ENCODE assay signal across 27 mouse cellular contexts in the genomic region with DNA sequence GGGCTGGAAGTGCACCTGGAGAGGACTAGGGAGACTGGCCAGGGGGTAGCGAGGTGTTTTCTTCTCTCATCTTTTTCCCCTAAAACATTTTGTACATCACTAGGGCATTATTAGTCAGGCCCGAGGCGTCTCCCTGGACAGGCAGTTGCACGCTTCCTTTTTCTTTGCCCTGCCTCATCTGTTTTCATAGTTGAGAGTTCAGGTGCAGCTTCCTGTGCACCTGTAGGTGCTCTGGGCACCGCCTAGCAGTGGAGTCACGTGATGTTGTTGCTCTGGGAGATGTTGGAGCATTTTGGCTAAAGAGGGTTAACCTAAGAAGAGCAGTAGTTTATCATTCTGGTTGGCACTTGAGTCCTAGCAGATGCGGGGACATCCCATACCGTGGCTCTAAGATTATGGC.
"Had no signal": no experiment of that assay in that cellular context is flagged by ENCODE, and none has a peak within 500 bp of the region (broad histone marks: within the 10 kb centered on the region; RNA-seq: fewer than 3 reads in every experiment).

No protein-coding gene starts in this region.

- H3K9ac ChIP-seq: kidney, embryonic 15.5 days; limb, embryonic 13.5 days; liver, embryonic 12.5 days; liver, embryonic 15.5 days; lung, embryonic 15.5 days; midbrain, embryonic 13.5 days; neural tube, embryonic 13.5 days had no signal

- H3K4me3 ChIP-seq: kidney, embryonic 15.5 days; limb, embryonic 10.5 days; limb, embryonic 13.5 days; liver, embryonic 12.5 days; liver, embryonic 15.5 days; lung, embryonic 15.5 days; megakaryocyte, embryonic 14.5 days; midbrain, embryonic 10.5 days; midbrain, embryonic 13.5 days; neural tube, embryonic 13.5 days had no signal

- H3K27ac ChIP-seq: kidney, embryonic 15.5 days; limb, embryonic 10.5 days; limb, embryonic 13.5 days; liver, embryonic 12.5 days; liver, embryonic 15.5 days; lung, embryonic 15.5 days; midbrain, embryonic 10.5 days; midbrain, embryonic 13.5 days; neural tube, embryonic 13.5 days; stomach, postnatal 0 days had no signal

- DNase-seq: kidney, adult 11 months; kidney, adult 8-10 months; kidney, postnatal 10 days; kidney, postnatal 36 days; layer of hippocampus, adult 9-11 months; layer of hippocampus, postnatal 36 days; liver; lung, adult 18-20 months; lung, postnatal 10 days; lung, postnatal 36 days; retina, postnatal 1 day; right cerebral cortex, postnatal 25 days; thymus, adult 2 months; thymus, postnatal 14 days; thymus, postnatal 4 days had no signal

- ATAC-seq: inflammation-experienced regulatory T-cells, adult 6 months; liver, embryonic 12.5 days; midbrain, embryonic 13.5 days had no signal

- H3K4me2 ChIP-seq: kidney, embryonic 15.5 days; limb, embryonic 13.5 days; liver, embryonic 12.5 days; liver, embryonic 15.5 days; lung, embryonic 15.5 days; midbrain, embryonic 13.5 days; neural tube, embryonic 13.5 days had no signal

- H3K27me3 ChIP-seq: kidney, embryonic 15.5 days; limb, embryonic 13.5 days; liver, embryonic 12.5 days; liver, embryonic 15.5 days; lung, embryonic 15.5 days; megakaryocyte, embryonic 14.5 days; midbrain, embryonic 13.5 days; neural tube, embryonic 13.5 days had no signal

- H3K9me3 ChIP-seq: kidney, embryonic 15.5 days; limb, embryonic 10.5 days; limb, embryonic 13.5 days; liver, embryonic 12.5 days; liver, embryonic 15.5 days; lung, embryonic 15.5 days; megakaryocyte, embryonic 14.5 days; midbrain, embryonic 10.5 days; midbrain, embryonic 13.5 days; neural tube, embryonic 13.5 days had no signal
